Mouse (Mus musculus) myocyte (in vitro differentiated cells): ENCODE measurements around the gene Cd300lf. TPM values are rescaled to one million over a fixed set of nuclear protein-coding genes. Genes with fewer than 3 reads are reported as not detected.

Source experiments
- H3K27me3 ChIP-seq: one replicate; pipeline ENCODE4 v1.6.1; 2011; ENCODE audit not compliant: control insufficient read depth, insufficient read depth, insufficient read length
- H3K36me3 ChIP-seq: one replicate; pipeline ENCODE4 v1.6.1; 2011; ENCODE audit not compliant: control insufficient read depth, insufficient read depth
- H3K4me2 ChIP-seq: one replicate; pipeline ENCODE4 v1.6.1; 2011; ENCODE audit warnings: low read depth, control low read depth
- H3K4me3 ChIP-seq: one replicate; pipeline ENCODE4 v1.5.1; 2011; ENCODE audit warnings: mild to moderate bottlenecking, control low read depth, moderate library complexity
- H3K79me2 ChIP-seq: one replicate; pipeline ENCODE4 v1.6.1; 2011; ENCODE audit not compliant: control insufficient read depth, insufficient read depth
- H3ac ChIP-seq: one replicate; pipeline ENCODE4 v1.6.1; 2011; ENCODE audit not compliant: control insufficient read depth, insufficient read length
- CEBPB ChIP-seq: IDR thresholded peaks from 2 replicates; pipeline ENCODE4 v1.6.1; 2011; ENCODE audit warnings: mild to moderate bottlenecking, moderate library complexity; ENCODE audit not compliant: poor library complexity, insufficient read depth, severe bottlenecking
- E2F4 ChIP-seq: IDR thresholded peaks from one replicate; pipeline ENCODE4 v1.6.1; 2011; ENCODE audit warnings: mild to moderate bottlenecking, control low read depth, moderate library complexity; ENCODE audit not compliant: insufficient read depth
- MAX ChIP-seq: IDR thresholded peaks from one replicate; pipeline ENCODE4 v1.6.1; 2011; ENCODE audit warnings: low read depth, mild to moderate bottlenecking, control low read depth
- MYOD1 ChIP-seq, 3 experiments: IDR thresholded peaks; one replicate each; pipeline ENCODE4 v1.6.1; 2011; ENCODE audit warnings: control low read depth in 2 of 3, low read depth in 2 of 3, mild to moderate bottlenecking in 2 of 3, moderate library complexity in 1 of 3; ENCODE audit not compliant: insufficient read length in 2 of 3, control insufficient read depth in 1 of 3
- MYOG ChIP-seq, 3 experiments: IDR thresholded peaks; one replicate each; pipeline ENCODE4 v1.6.1; 2011; ENCODE audit warnings: control low read depth in 2 of 3, low read depth in 2 of 3, mild to moderate bottlenecking in 2 of 3; ENCODE audit not compliant: insufficient read length in 2 of 3, control insufficient read depth in 1 of 3, insufficient read depth in 1 of 3
- POLR2A ChIP-seq: IDR thresholded peaks from one replicate; pipeline ENCODE4 v1.6.1; 2011; ENCODE audit warnings: low read depth, mild to moderate bottlenecking, control low read depth, moderate library complexity; ENCODE audit not compliant: insufficient read length
- POLR2AphosphoS2 ChIP-seq: IDR thresholded peaks from one replicate; pipeline ENCODE4 v1.6.1; 2011; ENCODE audit warnings: low read depth, control low read depth; ENCODE audit not compliant: insufficient read length
- REST ChIP-seq: IDR thresholded peaks from one replicate; pipeline ENCODE4 v1.6.1; 2011; ENCODE audit warnings: mild to moderate bottlenecking, control low read depth, moderate library complexity; ENCODE audit not compliant: insufficient read depth, insufficient read length
- SRF ChIP-seq: IDR thresholded peaks from one replicate; pipeline ENCODE4 v1.6.1; 2011; ENCODE audit warnings: low read depth; ENCODE audit not compliant: control insufficient read depth, insufficient read length
- TCF12 ChIP-seq: IDR thresholded peaks from one replicate; pipeline ENCODE4 v1.6.1; 2011; ENCODE audit warnings: mild to moderate bottlenecking, control low read depth; ENCODE audit not compliant: poor library complexity, insufficient read depth, severe bottlenecking
- TCF3 ChIP-seq: IDR thresholded peaks from one replicate; pipeline ENCODE4 v1.6.1; 2011; ENCODE audit warnings: low read depth, control low read depth; ENCODE audit not compliant: insufficient read length
- USF1 ChIP-seq: IDR thresholded peaks from one replicate; pipeline ENCODE4 v1.6.1; 2011; ENCODE audit warnings: low read depth, mild to moderate bottlenecking, control low read depth, moderate library complexity
- polyA plus RNA-seq: library from polyadenylated mRNA; unstranded; fragments of >200 nt; fragmentation: generic; extraction: Trizol; gene quantifications from one replicate; pipeline ENCODE4 v1.2.1, GENCODE M21; 2012; ENCODE audit warnings: missing spikeins

Gene Cd300lf
- polyA plus RNA-seq, result not detected

DNA sequence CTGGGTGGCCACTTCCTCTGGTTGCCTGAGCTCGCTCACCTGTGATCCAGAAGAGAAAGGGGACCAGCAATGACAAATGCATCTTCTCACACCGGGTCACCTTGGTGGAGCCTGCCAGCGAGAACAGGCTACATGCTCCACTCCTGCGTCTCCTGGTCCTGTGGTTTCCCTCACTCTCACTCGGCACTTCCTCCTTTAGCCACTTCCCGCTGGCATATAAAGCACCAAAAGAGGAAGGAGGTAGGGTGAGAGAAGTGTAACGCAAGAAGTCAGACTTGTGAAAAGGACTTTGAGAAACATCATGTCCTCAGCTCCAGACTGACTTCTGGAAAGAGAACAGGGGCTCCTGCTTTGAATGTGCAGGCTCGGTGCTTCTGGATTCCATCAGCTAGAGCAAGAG lies at the start of gene Cd300lf:
Gene Cd300lf, minus strand, starts transcription at position 193 of the 400 bp plus-strand sequence.
- Histone ChIP-seq H3K36me3 (no peaks in the 10 kb centered on the region), H3K4me2 (no peak within 1 kb of the TSS), H3K27me3 (no peaks in the 10 kb centered on the region), H3K79me2 (no peaks in the 10 kb centered on the region), H3K4me3 (no peak within 1 kb of the TSS), H3ac (no peak within 1 kb of the TSS)
- TF ChIP-seq SRF, result no peak
- TF ChIP-seq E2F4, result no peak
- TF ChIP-seq POLR2AphosphoS2, result no peak
- TF ChIP-seq MYOG (IDR thresholded peaks at IDR 0.05; ENCODE audit: control insufficient read depth in 1 of 3, insufficient read depth in 1 of 3, insufficient read length in 2 of 3, low read depth in 2 of 3), result no peak
- no peak for TF ChIP-seq TCF12
- no peak for TF ChIP-seq TCF3
- TF ChIP-seq MYOD1 (IDR thresholded peaks at IDR 0.05; ENCODE audit: control insufficient read depth in 1 of 3, insufficient read length in 2 of 3, low read depth in 2 of 3), result no peak
- no peak for TF ChIP-seq USF1

DNA sequence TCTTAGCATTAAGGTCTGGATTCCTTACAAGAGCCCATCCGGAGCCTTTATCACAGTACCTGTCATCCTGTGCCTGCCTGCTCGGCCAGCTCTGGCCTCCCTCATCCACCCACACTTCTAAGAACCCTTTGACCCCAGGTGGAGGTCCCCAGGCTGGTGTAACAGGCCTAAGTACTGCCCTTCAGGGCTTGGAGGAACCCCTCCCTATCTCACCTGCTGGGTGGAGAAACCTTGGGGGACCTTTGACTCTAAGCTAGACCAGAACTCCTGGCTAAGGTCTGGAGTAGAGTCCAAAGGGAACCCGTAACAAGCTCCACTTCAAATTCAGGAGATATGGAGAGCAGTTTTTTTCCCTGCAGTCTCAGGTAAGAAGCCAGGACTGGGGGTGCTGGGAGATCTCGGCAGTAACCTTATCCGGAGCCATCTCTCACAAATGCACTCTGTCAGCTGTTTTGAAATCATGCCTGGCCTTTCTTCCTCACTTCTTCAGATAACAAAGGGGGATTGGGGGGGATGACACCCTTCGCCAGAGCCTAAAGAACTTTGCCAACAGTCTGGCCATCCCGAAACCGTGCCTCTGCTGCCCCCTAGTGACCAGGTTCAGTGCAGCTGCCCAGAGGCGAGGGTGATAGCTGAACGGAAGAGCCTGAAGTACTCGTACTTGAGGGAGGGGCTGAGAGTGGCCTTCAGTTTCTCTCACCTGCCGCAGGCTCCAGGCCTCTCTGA lies 48.3 kb upstream of the Cd300lf start:
- Histone ChIP-seq H3K36me3 (no peaks in the 10 kb centered on the region), H3K79me2 (no peaks in the 10 kb centered on the region), H3K27me3 (no peaks in the 10 kb centered on the region), H3K4me3 (no peak overlapping the region), H3ac (no peak overlapping the region), H3K4me2 (no peak overlapping the region)
- TF ChIP-seq MYOD1 (IDR thresholded peaks at IDR 0.05; ENCODE audit: control insufficient read depth in 1 of 3, insufficient read length in 2 of 3, low read depth in 2 of 3), result no peak
- no peak for TF ChIP-seq MYOG (IDR thresholded peaks at IDR 0.05; ENCODE audit: control insufficient read depth in 1 of 3, insufficient read depth in 1 of 3, insufficient read length in 2 of 3, low read depth in 2 of 3)
- no peak for TF ChIP-seq SRF
- TF ChIP-seq CEBPB, result no peak
- TF ChIP-seq POLR2AphosphoS2, result no peak
- TF ChIP-seq E2F4, result no peak
- TF ChIP-seq TCF3, result no peak
- TF ChIP-seq TCF12, result no peak
- no peak for TF ChIP-seq POLR2A
- no peak for TF ChIP-seq MAX
- TF ChIP-seq USF1, result no peak
- TF ChIP-seq REST, result no peak

DNA sequence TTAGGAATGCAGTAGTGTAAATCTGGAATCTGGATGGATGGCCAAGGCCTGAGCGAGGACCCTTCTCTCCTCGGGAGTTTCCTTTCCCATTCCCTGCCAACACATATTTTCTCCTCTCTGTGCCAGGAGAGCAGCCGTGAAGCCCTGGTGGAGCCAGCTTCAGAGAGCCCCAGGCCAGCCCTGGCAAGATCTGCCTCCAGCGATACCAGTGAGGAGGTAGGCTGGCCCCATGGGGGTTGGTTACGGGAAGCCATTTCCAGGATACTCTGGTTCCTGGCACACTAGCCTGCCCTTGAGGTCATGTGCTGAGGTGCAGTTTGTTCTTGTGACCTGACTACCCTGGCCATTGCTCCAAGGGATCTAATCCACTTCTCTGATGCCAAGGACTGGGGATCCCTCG lies 46.1 kb upstream of the Cd300lf start:
- Histone ChIP-seq H3K4me3 (no peak overlapping the region), H3K36me3 (no peaks in the 10 kb centered on the region), H3K79me2 (no peaks in the 10 kb centered on the region), H3K27me3 (no peaks in the 10 kb centered on the region), H3ac (no peak overlapping the region), H3K4me2 (no peak overlapping the region)
- TF ChIP-seq TCF12 (no peak), E2F4 (no peak), USF1 (no peak), MYOD1 (IDR thresholded peaks at IDR 0.05; ENCODE audit: control insufficient read depth in 1 of 3, insufficient read length in 2 of 3, low read depth in 2 of 3) (no peak), POLR2AphosphoS2 (no peak), POLR2A (no peak), REST (no peak)

DNA sequence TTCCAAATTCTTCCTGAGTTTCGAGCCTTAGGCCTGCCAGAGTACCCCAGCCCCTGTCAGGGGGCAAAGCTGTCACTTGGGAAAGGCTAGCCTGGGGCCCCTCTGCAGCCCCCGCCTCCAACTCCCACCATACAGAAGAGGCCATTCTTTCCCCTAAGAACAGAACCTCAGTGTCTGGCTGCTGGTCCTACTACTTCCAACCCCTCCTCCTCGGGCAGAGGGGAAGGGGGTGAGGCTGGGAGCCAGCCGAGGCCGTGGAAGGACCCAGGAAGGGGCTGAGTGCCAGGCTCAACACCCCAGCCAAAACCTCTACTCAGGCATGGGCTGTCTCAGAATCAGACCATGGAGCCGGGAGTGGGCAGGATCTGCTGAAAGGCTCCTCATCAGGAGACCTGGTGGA lies 45.4 kb upstream of the Cd300lf start:
- no peak for TF ChIP-seq E2F4
- no peak for TF ChIP-seq POLR2AphosphoS2
- TF ChIP-seq CEBPB, result no peak
- TF ChIP-seq POLR2A, result no peak
- no peak for TF ChIP-seq MAX
- TF ChIP-seq TCF3, result no peak
- no peak for TF ChIP-seq USF1
- TF ChIP-seq TCF12, result no peak
- no peak for TF ChIP-seq SRF
- TF ChIP-seq MYOG (IDR thresholded peaks at IDR 0.05; ENCODE audit: control insufficient read depth in 1 of 3, insufficient read depth in 1 of 3, insufficient read length in 2 of 3, low read depth in 2 of 3), result no peak
- TF ChIP-seq REST, result no peak
- no peak for TF ChIP-seq MYOD1 (IDR thresholded peaks at IDR 0.05; ENCODE audit: control insufficient read depth in 1 of 3, insufficient read length in 2 of 3, low read depth in 2 of 3)
- Histone ChIP-seq H3K4me2 (no peak overlapping the region), H3K79me2 (no peaks in the 10 kb centered on the region), H3K36me3 (no peaks in the 10 kb centered on the region), H3K4me3 (no peak overlapping the region), H3ac (no peak overlapping the region), H3K27me3 (no peaks in the 10 kb centered on the region)

DNA sequence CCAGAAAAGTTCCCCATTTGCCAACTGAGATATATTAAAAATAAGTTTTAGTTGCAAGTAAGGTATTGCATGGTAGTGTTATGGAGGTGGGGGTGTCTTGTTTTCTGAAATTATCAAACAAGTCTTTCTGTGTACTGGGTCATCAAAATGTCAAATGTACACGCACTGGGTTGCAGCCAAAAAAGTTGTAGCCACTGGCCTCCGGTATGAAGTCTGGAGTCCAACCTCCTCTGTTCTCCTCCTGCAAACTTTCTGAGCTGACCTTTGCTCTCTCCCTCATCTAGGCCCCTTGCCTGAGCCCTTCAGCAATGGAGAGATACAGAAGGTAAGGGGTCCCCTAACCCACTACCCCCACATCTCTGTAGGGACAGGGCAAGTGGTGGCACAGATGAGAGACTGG lies 45.0 kb upstream of the Cd300lf start:
- Histone ChIP-seq H3K79me2 (no peaks in the 10 kb centered on the region), H3K4me2 (no peak overlapping the region), H3K4me3 (no peak overlapping the region), H3ac (no peak overlapping the region), H3K27me3 (no peaks in the 10 kb centered on the region), H3K36me3 (no peaks in the 10 kb centered on the region)
- no peak for TF ChIP-seq MAX
- TF ChIP-seq REST, result no peak
- TF ChIP-seq TCF12, result no peak
- TF ChIP-seq E2F4, result no peak
- TF ChIP-seq MYOG (IDR thresholded peaks at IDR 0.05; ENCODE audit: control insufficient read depth in 1 of 3, insufficient read depth in 1 of 3, insufficient read length in 2 of 3, low read depth in 2 of 3), result no peak
- TF ChIP-seq USF1, result no peak
- TF ChIP-seq TCF3, result no peak
- TF ChIP-seq CEBPB, result no peak
- no peak for TF ChIP-seq POLR2AphosphoS2
- no peak for TF ChIP-seq MYOD1 (IDR thresholded peaks at IDR 0.05; ENCODE audit: control insufficient read depth in 1 of 3, insufficient read length in 2 of 3, low read depth in 2 of 3)
- no peak for TF ChIP-seq POLR2A
- no peak for TF ChIP-seq SRF
